Mouse (Mus musculus) heart, adult 18-20 months (tissue): Measurements from ENCODE around the gene Arl2bp. TPM values are rescaled to one million over a fixed set of nuclear protein-coding genes. Genes with fewer than 3 reads are reported as not detected.

Source experiments
- DNase-seq, 2 experiments: peaks; one replicate each; pipeline ENCODE4 v3.0.0; 2021 to 2022; ENCODE audit warnings: mixed read lengths in 1 of 2
- long read RNA-seq, 2 experiments: library from polyadenylated mRNA; stranded (forward); transcript quantifications; one replicate each; pipeline ENCODE4 v2.0.0; 2021
- total RNA-seq, 2 experiments: library from RNA; stranded (reverse); gene quantifications; 2 replicates each; pipeline ENCODE4 v1.2.3; 2021

Arl2bp gene
- 10 to 100 TPM; 91.1 to 97.5 TPM for total RNA-seq
- long read RNA-seq, experiment 1, partial matches to known transcripts = 0 of 17 reads
- long read RNA-seq, experiment 1, other reads (novel, unspliced or antisense) = 13 of 17 reads
- long read RNA-seq, experiment 2, partial matches to known transcripts = 0 of 16 reads
- long read RNA-seq, experiment 2, other reads (novel, unspliced or antisense) = 12 of 16 reads

GRCm38 (mm10) chr8:94666456-94667308 lies at the start of gene Arl2bp:
Gene Arl2bp, plus strand, starts transcription at chr8:94666600.
- peak; percentile 93 to 96 for DNase-seq

- DNase-seq = no peak
These were observed 41.5 kb upstream of the Arl2bp start for GRCm38 (mm10) chr8:94624885-94625284.

GRCm38 (mm10) chr8:94633564-94634194 lies 32.7 kb upstream of the Arl2bp start:
- DNase-seq = no peak

DNA sequence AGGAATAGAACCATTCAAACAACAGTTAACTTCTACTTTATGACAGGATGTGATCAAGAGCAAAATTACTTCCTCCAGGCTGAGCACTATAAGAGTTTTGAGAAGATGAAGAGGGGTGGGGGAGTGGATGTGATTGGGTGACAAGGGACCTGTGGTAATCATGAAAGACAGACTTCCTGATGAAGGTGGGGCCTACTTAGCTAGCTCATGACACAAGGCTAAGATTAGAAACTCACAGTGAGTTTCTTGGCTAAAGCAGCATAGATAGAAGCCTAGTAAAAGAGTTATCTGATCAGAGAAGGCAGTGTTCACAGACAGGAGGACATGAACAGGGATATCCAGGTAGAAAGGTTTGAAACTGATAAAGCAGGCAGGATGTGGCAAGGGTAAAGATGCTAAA lies 32.2 kb upstream of the Arl2bp start:
- no peak for DNase-seq

DNA sequence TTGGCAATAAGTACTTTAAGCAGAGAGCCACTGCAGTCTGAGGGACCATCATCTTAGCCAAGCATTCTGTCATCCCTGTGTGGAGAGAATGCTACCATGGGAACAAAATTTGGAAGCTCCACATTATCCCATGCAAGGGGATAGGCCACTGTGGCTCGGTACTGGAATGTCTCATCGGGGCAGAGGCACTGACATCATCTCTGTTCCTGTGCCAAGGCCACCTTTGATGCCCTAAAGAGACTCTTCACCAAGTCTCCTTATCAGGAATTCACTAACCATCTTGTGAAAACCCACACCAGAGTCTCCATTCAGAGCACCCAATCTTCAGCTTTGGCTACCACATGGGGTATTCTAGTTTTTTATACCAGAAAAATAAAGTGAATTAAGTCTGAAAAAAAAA lies 25.2 kb upstream of the Arl2bp start:
- DNase-seq = no peak

DNA sequence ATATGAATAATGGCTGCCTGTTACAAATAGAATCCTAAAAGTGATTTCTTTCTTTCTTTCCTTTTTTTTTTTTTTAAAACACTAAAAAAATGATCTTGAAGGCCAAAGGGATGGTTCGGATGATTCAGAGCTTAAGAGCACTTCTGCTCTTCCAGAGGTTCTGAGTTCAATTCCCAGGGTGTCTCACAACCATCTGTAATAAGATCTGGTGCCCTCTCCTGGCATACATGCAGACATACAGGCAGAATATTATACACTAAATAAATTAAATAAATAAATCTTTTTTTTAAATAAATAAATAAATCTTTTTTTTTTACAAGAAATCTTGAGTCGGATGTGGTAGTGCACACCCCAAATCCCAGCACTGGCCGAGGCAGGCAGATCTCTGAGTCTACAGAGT lies 24.5 kb upstream of the Arl2bp start:
- no peak for DNase-seq

GRCm38 (mm10) chr8:94645202-94645601 lies 21.2 kb upstream of the Arl2bp start:
- DNase-seq = no peak

DNA sequence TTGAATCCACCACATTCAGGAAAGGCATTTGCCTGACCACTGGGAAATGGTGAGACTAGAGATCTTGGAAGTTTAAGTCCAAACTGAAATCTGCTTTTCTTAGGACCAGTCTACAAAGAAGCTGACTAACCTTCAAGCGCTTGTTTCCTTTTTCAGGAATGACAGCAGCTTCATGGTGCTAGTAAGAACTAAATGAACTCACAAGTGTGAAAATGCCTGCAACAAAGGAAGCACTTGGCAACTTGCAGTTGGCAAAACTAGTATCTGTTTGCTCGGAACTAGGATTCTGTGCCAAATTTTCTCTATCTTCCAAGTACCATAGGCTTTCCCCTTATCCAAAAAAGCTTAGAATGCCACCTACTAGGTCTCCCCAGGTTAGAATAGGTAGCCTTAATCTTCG lies 20.2 kb upstream of the Arl2bp start:
- DNase-seq = no peak

GRCm38 (mm10) chr8:94649496-94649895 lies 16.9 kb upstream of the Arl2bp start:
- DNase-seq = no peak

DNA sequence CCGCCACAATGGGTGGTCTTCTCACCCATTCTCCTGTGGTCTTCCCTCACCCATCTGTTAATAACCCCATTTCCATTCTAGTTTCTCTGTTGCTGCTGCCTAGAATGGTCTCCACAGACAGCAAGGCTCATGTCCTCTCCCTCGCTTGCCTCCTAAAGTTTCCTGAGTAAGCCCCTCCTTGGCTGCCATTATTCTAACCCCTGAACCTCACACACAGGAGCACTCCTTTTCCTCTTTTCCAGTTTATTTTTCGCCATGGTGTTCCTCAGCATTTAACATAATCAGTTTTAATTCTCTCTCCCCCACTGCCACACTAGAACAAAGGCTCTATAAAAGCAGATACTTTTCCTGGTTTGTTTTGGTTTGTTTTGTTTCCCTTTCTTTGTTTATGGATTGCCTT lies 13.4 kb upstream of the Arl2bp start:
- no peak for DNase-seq

DNA sequence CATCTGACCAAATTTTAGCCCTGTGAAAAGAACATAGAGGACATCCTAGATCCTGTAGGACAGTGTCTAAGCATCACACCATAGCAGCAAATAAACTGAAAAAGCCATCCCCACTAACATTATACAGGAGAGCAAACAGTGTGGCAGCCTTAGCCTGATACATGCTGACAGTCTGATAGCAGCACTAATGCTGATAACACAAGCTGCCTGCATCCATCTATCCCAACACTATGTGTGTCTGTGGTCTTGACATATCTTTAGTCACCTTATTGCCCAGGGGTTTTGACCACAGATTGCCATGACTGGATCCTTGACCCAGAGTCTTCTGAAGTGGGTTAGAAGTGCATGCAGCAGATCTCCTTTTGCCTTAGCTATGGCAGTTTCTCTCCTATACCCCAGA lies 11.4 kb upstream of the Arl2bp start:
- DNase-seq = no peak

DNA sequence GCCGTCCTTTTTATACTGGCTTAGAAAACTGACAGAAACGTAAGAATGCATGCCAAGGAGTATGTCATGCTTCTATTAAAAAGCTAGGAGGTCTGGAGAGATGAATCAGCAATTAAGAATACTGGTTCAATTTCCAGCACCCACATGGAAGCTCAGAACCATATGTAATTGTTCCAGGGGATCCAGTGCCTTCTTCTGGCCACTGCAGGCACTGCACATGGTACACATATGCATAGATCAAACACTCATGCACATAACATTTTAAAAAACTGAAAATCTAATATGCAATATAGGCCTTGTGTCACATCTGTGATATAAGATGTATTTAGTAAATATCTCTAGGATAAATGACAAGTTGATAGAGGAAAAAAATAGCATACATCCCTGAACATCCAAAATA lies 8.4 kb upstream of the Arl2bp start:
- DNase-seq = no peak

DNA sequence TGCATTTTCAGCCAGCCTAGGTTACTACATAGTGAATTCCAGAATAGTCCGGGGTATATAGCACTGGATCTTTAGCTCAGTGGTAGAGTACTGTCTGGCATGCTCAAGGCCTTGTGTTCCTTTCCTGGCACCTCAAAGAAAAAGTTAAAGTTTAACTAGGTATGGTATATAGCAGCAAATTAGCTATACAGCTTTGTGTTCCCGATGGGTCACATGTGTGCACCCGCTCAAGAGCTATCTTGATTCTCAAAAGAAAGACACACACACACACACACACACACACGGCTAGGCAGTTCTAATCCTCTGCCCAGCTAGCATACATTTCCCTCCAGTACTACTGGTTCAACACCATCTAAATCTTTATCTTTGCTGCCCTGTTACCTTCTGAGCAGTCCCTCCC lies 6.0 kb upstream of the Arl2bp start:
- no peak for DNase-seq

DNA sequence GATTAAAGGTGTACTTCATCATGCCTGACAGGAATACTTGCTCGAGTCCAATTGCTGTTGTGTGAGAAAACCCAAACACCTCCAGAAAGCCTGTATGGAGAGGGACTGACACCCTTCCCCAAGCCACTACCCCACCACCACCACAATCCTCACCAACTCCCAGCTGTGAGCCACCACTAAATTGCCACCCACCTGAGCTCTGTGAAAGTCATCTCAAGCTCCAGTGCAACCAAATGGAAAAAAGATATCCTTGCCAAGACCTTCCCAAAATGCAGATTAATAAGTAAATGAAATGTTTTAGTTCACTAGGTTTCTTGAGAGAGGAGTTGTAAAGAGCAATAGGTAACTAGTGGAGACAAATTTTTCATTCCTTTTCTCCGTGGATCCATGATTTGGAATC lies 1.7 kb upstream of the Arl2bp start:
- DNase-seq = no peak

- DNase-seq = peak in 1 of 2 experiments; percentile 29
These were observed 8.0 kb downstream of the Arl2bp start for GRCm38 (mm10) chr8:94674384-94674783.

- DNase-seq = no peak
These were observed 9.5 kb downstream of the Arl2bp start for GRCm38 (mm10) chr8:94675923-94676322.

- DNase-seq = peak; percentile 33 to 35
These were observed 12.2 kb downstream of the Arl2bp start for GRCm38 (mm10) chr8:94678582-94678981.

DNA sequence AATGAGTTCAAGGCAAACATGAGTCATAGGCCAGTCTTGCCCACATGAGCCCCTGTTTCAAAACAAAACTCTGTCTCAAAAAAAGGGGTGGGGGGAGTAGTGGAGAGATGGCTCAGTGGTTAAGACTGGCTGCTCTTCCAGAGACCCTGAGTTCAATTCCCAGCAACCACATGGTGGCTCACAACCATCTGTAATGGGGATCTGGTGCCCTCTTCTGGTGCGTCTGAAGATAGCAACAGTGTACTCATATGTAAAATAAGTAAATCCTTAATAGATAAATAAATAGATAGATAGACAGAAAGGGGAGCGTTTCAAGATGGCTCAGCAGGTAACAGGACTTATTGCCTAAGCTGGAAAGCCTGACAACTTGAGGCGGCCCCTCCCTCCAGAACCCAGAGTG lies 14.0 kb downstream of the Arl2bp start:
- DNase-seq = no peak

GRCm38 (mm10) chr8:94682732-94683524 lies 16.5 kb downstream of the Arl2bp start:
- peak in 1 of 2 experiments; percentile 48 for DNase-seq

DNA sequence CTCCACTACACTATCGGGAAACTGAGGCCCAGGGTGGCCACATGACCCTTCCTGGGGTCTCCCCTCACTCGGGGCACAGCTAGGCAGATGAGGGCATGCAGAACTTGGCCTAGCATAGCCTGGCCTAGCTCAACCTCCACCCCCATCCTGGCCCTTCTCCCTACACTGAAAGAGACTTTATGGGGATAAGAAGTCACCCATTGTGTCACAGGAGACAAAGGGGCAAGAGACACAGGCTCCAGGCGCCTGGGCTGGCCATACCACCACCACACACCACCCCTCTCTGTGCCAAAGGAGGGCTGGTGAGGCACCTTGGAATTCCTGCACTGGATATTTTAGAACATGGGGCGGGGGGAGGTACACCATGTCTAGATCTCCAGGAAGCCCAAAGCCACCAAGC lies 17.9 kb downstream of the Arl2bp start:
- DNase-seq = no peak

GRCm38 (mm10) chr8:94685953-94686352 lies 19.6 kb downstream of the Arl2bp start:
- peak in 1 of 2 experiments; percentile 38 for DNase-seq

- no peak for DNase-seq
These were observed 28.3 kb downstream of the Arl2bp start for GRCm38 (mm10) chr8:94694701-94695100.
